Mouse (Mus musculus) midbrain, embryonic 11.5 days (tissue): ENCODE data around the gene Fam107a. TPM values are rescaled to one million over a fixed set of nuclear protein-coding genes. Genes with fewer than 3 reads are reported as not detected.

Source experiments
- ATAC-seq: fragments of 200-750 bp; cut with Nextera tagmentation; 2 replicates; pipeline ENCODE4 v1.8.0; 2017; ENCODE audit warnings: moderate TSS enrichment, moderate library complexity; ENCODE audit not compliant: low FRiP score
- DNase-seq: peaks from one replicate; pipeline ENCODE4 v3.0.0; 2015; ENCODE audit warnings: low spot score; ENCODE audit errors: missing footprints
- H3K27ac ChIP-seq: fragments of 300-500 bp; sonication (generic); 2 replicates; pipeline ENCODE4 v1.5.1; 2014; ENCODE audit warnings: low read depth, low read length
- H3K27me3 ChIP-seq: fragments of 300-500 bp; sonication (generic); 2 replicates; pipeline ENCODE4 v1.6.1; 2014; ENCODE audit warnings: mild to moderate bottlenecking, low read length, moderate library complexity, mixed read lengths; ENCODE audit not compliant: control insufficient read depth, insufficient read depth
- H3K36me3 ChIP-seq: fragments of 300-500 bp; sonication (generic); 2 replicates; pipeline ENCODE4 v1.6.1; 2014; ENCODE audit warnings: mild to moderate bottlenecking, low read length, moderate library complexity, mixed read lengths; ENCODE audit not compliant: control insufficient read depth, insufficient read depth
- H3K4me1 ChIP-seq: fragments of 300-500 bp; sonication (generic); 2 replicates; pipeline ENCODE4 v1.6.1; 2014; ENCODE audit warnings: low read length; ENCODE audit not compliant: control insufficient read depth, insufficient read depth
- H3K4me2 ChIP-seq: fragments of 300-500 bp; sonication (generic); 2 replicates; pipeline ENCODE4 v1.6.1; 2014; ENCODE audit warnings: mild to moderate bottlenecking, moderate library complexity
- H3K4me3 ChIP-seq: fragments of 300-500 bp; sonication (generic); 2 replicates; pipeline ENCODE4 v1.5.1; 2014; ENCODE audit warnings: low read depth, low read length
- H3K9ac ChIP-seq: fragments of 300-500 bp; sonication (generic); 2 replicates; pipeline ENCODE4 v1.6.1; 2014; ENCODE audit warnings: low read length
- H3K9me3 ChIP-seq: fragments of 300-500 bp; sonication (generic); 2 replicates; pipeline ENCODE4 v1.6.1; 2016; ENCODE audit warnings: low read length; ENCODE audit not compliant: control insufficient read depth
- WGBS: fragments of 180-500 bp; shearing (Covaris S2); extraction: QIAGEN DNeasy Blood & Tissue Kit; methylation state at CpG from one replicate; pipeline ENCODE4 v1.1.7; 2014; 5-methylcytosine and 5-hydroxymethylcytosine counted together
- polyA plus RNA-seq: library from polyadenylated mRNA; unstranded; fragments of >200 nt; fragmentation: Nextera tagmentation; extraction: Ambion mirVana; gene quantifications from 2 replicates; pipeline ENCODE4 v1.2.1, GENCODE M21; 2014

Fam107a gene
- polyA plus RNA-seq, 1 experiment from 2014 or later, result 0.20 TPM

- Histone ChIP-seq H3K9ac (no peak overlapping the region), H3K36me3 (no peaks in the 10 kb centered on the region), H3K27me3 (no peaks in the 10 kb centered on the region), H3K9me3 (no peaks in the 10 kb centered on the region), H3K4me2 (no peak overlapping the region), H3K4me1 (0 out of 2 replicates have a peak, but pooled peaks cover 4% of the 10 kb centered on the region), H3K27ac (no peak overlapping the region), H3K4me3 (no peak overlapping the region)
- ATAC-seq (no peak), DNase-seq (no peak)
These were observed 9.1 kb upstream of the Fam107a start for GRCm38 (mm10) chr14:8326961-8327360.

GRCm38 (mm10) chr14:8325746-8326145, 7.9 kb upstream of the Fam107a start:
- no peaks in the 10 kb centered on the region for H3K27me3 ChIP-seq
- no peak overlapping the region for H3K4me3 ChIP-seq
- 0 out of 2 replicates have a peak, but pooled peaks cover 4% of the 10 kb centered on the region for H3K4me1 ChIP-seq
- no peak overlapping the region for H3K27ac ChIP-seq
- DNase-seq (no peak), ATAC-seq (no peak)
- H3K4me2 ChIP-seq, result no peak overlapping the region
- H3K9ac ChIP-seq, result no peak overlapping the region
- no peaks in the 10 kb centered on the region for H3K9me3 ChIP-seq
- H3K36me3 ChIP-seq, result no peaks in the 10 kb centered on the region
- 80% methylated on average over 4 of the region's 4 CpGs for WGBS

- 83% methylated on average over 3 of the region's 3 CpGs for WGBS
- DNase-seq, result no peak
- no peak for ATAC-seq
- Histone ChIP-seq H3K4me3 (no peak overlapping the region), H3K27ac (no peak overlapping the region), H3K4me1 (peaks cover 11% of the 10 kb centered on the region), H3K27me3 (peaks cover 24% of the 10 kb centered on the region), H3K9ac (no peak overlapping the region), H3K36me3 (no peaks in the 10 kb centered on the region), H3K4me2 (no peak overlapping the region), H3K9me3 (no peaks in the 10 kb centered on the region)
These were observed 2.7 kb upstream of the Fam107a start for GRCm38 (mm10) chr14:8320528-8320927.

- Histone ChIP-seq H3K4me3 (peak overlapping the region; percentile 18; the same call in 1 of the 2 replicates), H3K27ac (no peak overlapping the region), H3K27me3 (peaks cover 24% of the 10 kb centered on the region), H3K4me2 (peak overlapping the region; percentile 39), H3K9ac (no peak overlapping the region), H3K9me3 (no peaks in the 10 kb centered on the region), H3K36me3 (no peaks in the 10 kb centered on the region), H3K4me1 (peaks cover 11% of the 10 kb centered on the region)
- ATAC-seq, result peak; percentile 13; the same call in 1 of the 2 replicates
- DNase-seq, result peak; percentile 92
- 1% methylated on average over 23 of the region's 23 CpGs for WGBS
These were observed 1.2 kb downstream of the Fam107a start for GRCm38 (mm10) chr14:8316366-8317193.

GRCm38 (mm10) chr14:8315169-8315568, 2.7 kb downstream of the Fam107a start:
- H3K4me1 ChIP-seq, result peaks cover 11% of the 10 kb centered on the region
- whole genome bisulfite sequencing, result 83% methylated on average over 6 of the region's 6 CpGs
- no peaks in the 10 kb centered on the region for H3K36me3 ChIP-seq
- no peak overlapping the region for H3K27ac ChIP-seq
- no peak for ATAC-seq
- peak; percentile 60 for DNase-seq
- no peak overlapping the region for H3K4me3 ChIP-seq
- no peak overlapping the region for H3K9ac ChIP-seq
- no peak overlapping the region for H3K4me2 ChIP-seq
- H3K9me3 ChIP-seq, result no peaks in the 10 kb centered on the region
- H3K27me3 ChIP-seq, result peaks cover 24% of the 10 kb centered on the region

GRCm38 (mm10) chr14:8314536-8314935, 3.3 kb downstream of the Fam107a start:
- WGBS, result 42% methylated on average over 3 of the region's 3 CpGs
- peak; percentile 79 for DNase-seq
- Histone ChIP-seq H3K36me3 (no peaks in the 10 kb centered on the region), H3K4me2 (no peak overlapping the region), H3K9me3 (no peaks in the 10 kb centered on the region), H3K4me3 (no peak overlapping the region), H3K4me1 (peaks cover 11% of the 10 kb centered on the region), H3K27ac (no peak overlapping the region), H3K27me3 (peaks cover 24% of the 10 kb centered on the region), H3K9ac (no peak overlapping the region)
- no peak for ATAC-seq

GRCm38 (mm10) chr14:8313877-8314276, 3.9 kb downstream of the Fam107a start:
- 45% methylated on average over 7 of the region's 7 CpGs for WGBS
- H3K27ac ChIP-seq, result no peak overlapping the region
- no peaks in the 10 kb centered on the region for H3K36me3 ChIP-seq
- peaks cover 11% of the 10 kb centered on the region for H3K4me1 ChIP-seq
- H3K27me3 ChIP-seq, result peaks cover 24% of the 10 kb centered on the region
- H3K9ac ChIP-seq, result no peak overlapping the region
- H3K4me2 ChIP-seq, result no peak overlapping the region
- no peaks in the 10 kb centered on the region for H3K9me3 ChIP-seq
- DNase-seq (peak; percentile 81), ATAC-seq (no peak)
- no peak overlapping the region for H3K4me3 ChIP-seq

GRCm38 (mm10) chr14:8309621-8310141, 8.1 kb downstream of the Fam107a start:
- H3K9me3 ChIP-seq, result no peaks in the 10 kb centered on the region
- ATAC-seq (no peak), DNase-seq (no peak)
- no peaks in the 10 kb centered on the region for H3K36me3 ChIP-seq
- no peaks in the 10 kb centered on the region for H3K4me1 ChIP-seq
- H3K4me3 ChIP-seq, result no peak overlapping the region
- H3K27ac ChIP-seq, result no peak overlapping the region
- no peak overlapping the region for H3K4me2 ChIP-seq
- 11% methylated on average over 9 of the region's 9 CpGs for WGBS
- no peaks in the 10 kb centered on the region for H3K27me3 ChIP-seq
- no peak overlapping the region for H3K9ac ChIP-seq

GRCm38 (mm10) chr14:8308650-8309049, 9.2 kb downstream of the Fam107a start:
- no peaks in the 10 kb centered on the region for H3K4me1 ChIP-seq
- H3K36me3 ChIP-seq, result no peaks in the 10 kb centered on the region
- no peaks in the 10 kb centered on the region for H3K27me3 ChIP-seq
- 62% methylated on average over 3 of the region's 3 CpGs for WGBS
- no peak overlapping the region for H3K4me2 ChIP-seq
- DNase-seq (no peak), ATAC-seq (no peak)
- H3K9ac ChIP-seq, result no peak overlapping the region
- no peaks in the 10 kb centered on the region for H3K9me3 ChIP-seq
- no peak overlapping the region for H3K4me3 ChIP-seq
- no peak overlapping the region for H3K27ac ChIP-seq
